Mouse (Mus musculus): ENCODE data around the gene Slc7a1. TPM values are rescaled to one million over a fixed set of nuclear protein-coding genes. Genes with fewer than 3 reads are reported as not detected.

The Slc7a1 gene
- polyA plus RNA-seq, 1 experiment from 2014 or later = 43.8 TPM

- no peaks in the 10 kb centered on the region for H3K36me3 ChIP-seq (ENCODE audit: control insufficient read depth, insufficient read depth, low read length)
- H3K4me1 ChIP-seq (replicated peaks; ENCODE audit: control insufficient read depth, insufficient read depth, low read length) = no peaks in the 10 kb centered on the region
- no peak overlapping the region for H3K4me2 ChIP-seq (ENCODE audit: low read length)
- WGBS = 94% methylated on average over 9 of the region's 9 CpGs
- no peak overlapping the region for H3K9ac ChIP-seq (ENCODE audit: low read length)
- no peaks in the 10 kb centered on the region for H3K27me3 ChIP-seq (replicated peaks; ENCODE audit: control insufficient read depth, insufficient read depth, low read length)
- H3K4me3 ChIP-seq (ENCODE audit: low read depth, low read length) = no peak overlapping the region
- ATAC-seq (replicated peaks; ENCODE audit: low FRiP score, low TSS enrichment, low read depth) = no peak
- no peak overlapping the region for H3K27ac ChIP-seq (ENCODE audit: low read depth)
- DNase-seq (ENCODE audit: low spot score) = no peak
- H3K9me3 ChIP-seq (ENCODE audit: control insufficient read depth, low read length) = no peaks in the 10 kb centered on the region
Observed at GRCm38 (mm10) chr5:148418436-148418835, 18.7 kb upstream of the Slc7a1 start.

- Histone ChIP-seq H3K4me2 (ENCODE audit: low read length) (no peak overlapping the region), H3K36me3 (ENCODE audit: control insufficient read depth, insufficient read depth, low read length) (no peaks in the 10 kb centered on the region), H3K27ac (ENCODE audit: low read depth) (no peak overlapping the region), H3K9ac (ENCODE audit: low read length) (no peak overlapping the region), H3K27me3 (replicated peaks; ENCODE audit: control insufficient read depth, insufficient read depth, low read length) (no peaks in the 10 kb centered on the region), H3K9me3 (ENCODE audit: control insufficient read depth, low read length) (no peaks in the 10 kb centered on the region), H3K4me3 (ENCODE audit: low read depth, low read length) (no peak overlapping the region), H3K4me1 (replicated peaks; ENCODE audit: control insufficient read depth, insufficient read depth, low read length) (no peaks in the 10 kb centered on the region)
- WGBS = 95% methylated on average over 1 of the region's 1 CpGs
- DNase-seq (ENCODE audit: low spot score) = no peak
- ATAC-seq (replicated peaks; ENCODE audit: low FRiP score, low TSS enrichment, low read depth) = no peak
Observed at GRCm38 (mm10) chr5:148417756-148418155, 18.1 kb upstream of the Slc7a1 start.

GRCm38 (mm10) chr5:148416461-148416860 is 16.8 kb upstream of the Slc7a1 start:
- Histone ChIP-seq H3K27ac (ENCODE audit: low read depth) (no peak overlapping the region), H3K27me3 (replicated peaks; ENCODE audit: control insufficient read depth, insufficient read depth, low read length) (no peaks in the 10 kb centered on the region), H3K9ac (ENCODE audit: low read length) (no peak overlapping the region), H3K9me3 (ENCODE audit: control insufficient read depth, low read length) (no peaks in the 10 kb centered on the region), H3K36me3 (ENCODE audit: control insufficient read depth, insufficient read depth, low read length) (no peaks in the 10 kb centered on the region), H3K4me1 (replicated peaks; ENCODE audit: control insufficient read depth, insufficient read depth, low read length) (no peaks in the 10 kb centered on the region), H3K4me3 (ENCODE audit: low read depth, low read length) (no peak overlapping the region), H3K4me2 (ENCODE audit: low read length) (no peak overlapping the region)
- DNase-seq (ENCODE audit: low spot score) = no peak
- no peak for ATAC-seq (replicated peaks; ENCODE audit: low FRiP score, low TSS enrichment, low read depth)
- 64% methylated on average over 10 of the region's 10 CpGs for WGBS

GRCm38 (mm10) chr5:148414233-148414632 is 14.5 kb upstream of the Slc7a1 start:
- Histone ChIP-seq H3K4me3 (ENCODE audit: low read depth, low read length) (no peak overlapping the region), H3K27me3 (replicated peaks; ENCODE audit: control insufficient read depth, insufficient read depth, low read length) (no peaks in the 10 kb centered on the region), H3K4me2 (ENCODE audit: low read length) (no peak overlapping the region), H3K9me3 (ENCODE audit: control insufficient read depth, low read length) (no peaks in the 10 kb centered on the region), H3K36me3 (ENCODE audit: control insufficient read depth, insufficient read depth, low read length) (no peaks in the 10 kb centered on the region), H3K4me1 (replicated peaks; ENCODE audit: control insufficient read depth, insufficient read depth, low read length) (no peaks in the 10 kb centered on the region), H3K9ac (ENCODE audit: low read length) (no peak overlapping the region), H3K27ac (ENCODE audit: low read depth) (no peak overlapping the region)
- ATAC-seq (replicated peaks; ENCODE audit: low FRiP score, low TSS enrichment, low read depth) (no peak), DNase-seq (ENCODE audit: low spot score) (no peak)
- 50% methylated on average over 7 of the region's 7 CpGs for whole genome bisulfite sequencing

- DNase-seq (ENCODE audit: low spot score) (no peak), ATAC-seq (replicated peaks; ENCODE audit: low FRiP score, low TSS enrichment, low read depth) (no peak)
- H3K27me3 ChIP-seq (replicated peaks; ENCODE audit: control insufficient read depth, insufficient read depth, low read length) = no peaks in the 10 kb centered on the region
- no peak overlapping the region for H3K4me3 ChIP-seq (ENCODE audit: low read depth, low read length)
- no peaks in the 10 kb centered on the region for H3K36me3 ChIP-seq (ENCODE audit: control insufficient read depth, insufficient read depth, low read length)
- no peak overlapping the region for H3K9ac ChIP-seq (ENCODE audit: low read length)
- no peak overlapping the region for H3K4me2 ChIP-seq (ENCODE audit: low read length)
- 94% methylated on average over 4 of the region's 4 CpGs for WGBS
- no peak overlapping the region for H3K27ac ChIP-seq (ENCODE audit: low read depth)
- H3K9me3 ChIP-seq (ENCODE audit: control insufficient read depth, low read length) = no peaks in the 10 kb centered on the region
- no peaks in the 10 kb centered on the region for H3K4me1 ChIP-seq (replicated peaks; ENCODE audit: control insufficient read depth, insufficient read depth, low read length)
Observed at GRCm38 (mm10) chr5:148412504-148412903, 12.8 kb upstream of the Slc7a1 start.

GRCm38 (mm10) chr5:148409465-148409864 is 9.8 kb upstream of the Slc7a1 start:
- Histone ChIP-seq H3K9ac (ENCODE audit: low read length) (no peak overlapping the region), H3K27ac (ENCODE audit: low read depth) (no peak overlapping the region), H3K9me3 (ENCODE audit: control insufficient read depth, low read length) (no peaks in the 10 kb centered on the region), H3K4me1 (replicated peaks; ENCODE audit: control insufficient read depth, insufficient read depth, low read length) (no peaks in the 10 kb centered on the region), H3K4me3 (ENCODE audit: low read depth, low read length) (no peak overlapping the region), H3K27me3 (replicated peaks; ENCODE audit: control insufficient read depth, insufficient read depth, low read length) (no peaks in the 10 kb centered on the region), H3K36me3 (ENCODE audit: control insufficient read depth, insufficient read depth, low read length) (no peaks in the 10 kb centered on the region), H3K4me2 (ENCODE audit: low read length) (no peak overlapping the region)
- DNase-seq (ENCODE audit: low spot score) (no peak), ATAC-seq (replicated peaks; ENCODE audit: low FRiP score, low TSS enrichment, low read depth) (no peak)
- 79% methylated on average over 8 of the region's 8 CpGs for WGBS

GRCm38 (mm10) chr5:148406913-148407312 is 7.2 kb upstream of the Slc7a1 start:
- Histone ChIP-seq H3K4me3 (ENCODE audit: low read depth, low read length) (no peak overlapping the region), H3K4me1 (replicated peaks; ENCODE audit: control insufficient read depth, insufficient read depth, low read length) (no peaks in the 10 kb centered on the region), H3K27ac (ENCODE audit: low read depth) (no peak overlapping the region), H3K4me2 (ENCODE audit: low read length) (no peak overlapping the region), H3K9ac (ENCODE audit: low read length) (no peak overlapping the region), H3K36me3 (ENCODE audit: control insufficient read depth, insufficient read depth, low read length) (no peaks in the 10 kb centered on the region), H3K9me3 (ENCODE audit: control insufficient read depth, low read length) (no peaks in the 10 kb centered on the region), H3K27me3 (replicated peaks; ENCODE audit: control insufficient read depth, insufficient read depth, low read length) (no peaks in the 10 kb centered on the region)
- no peak for DNase-seq (ENCODE audit: low spot score)
- no peak for ATAC-seq (replicated peaks; ENCODE audit: low FRiP score, low TSS enrichment, low read depth)
- WGBS = 92% methylated on average over 2 of the region's 2 CpGs

- 93% methylated on average over 7 of the region's 7 CpGs for WGBS
Observed at GRCm38 (mm10) chr5:148404548-148404947, 4.8 kb upstream of the Slc7a1 start.

GRCm38 (mm10) chr5:148402641-148403040 is 2.9 kb upstream of the Slc7a1 start:
- H3K9me3 ChIP-seq (ENCODE audit: control insufficient read depth, low read length) = no peaks in the 10 kb centered on the region
- H3K27me3 ChIP-seq (replicated peaks; ENCODE audit: control insufficient read depth, insufficient read depth, low read length) = no peaks in the 10 kb centered on the region
- H3K36me3 ChIP-seq (ENCODE audit: control insufficient read depth, insufficient read depth, low read length) = no peaks in the 10 kb centered on the region
- WGBS = 63% methylated on average over 4 of the region's 4 CpGs
- no peak overlapping the region for H3K4me2 ChIP-seq (ENCODE audit: low read length)
- H3K27ac ChIP-seq (ENCODE audit: low read depth) = no peak overlapping the region
- H3K4me3 ChIP-seq (ENCODE audit: low read depth, low read length) = no peak overlapping the region
- H3K9ac ChIP-seq (ENCODE audit: low read length) = no peak overlapping the region
- H3K4me1 ChIP-seq (replicated peaks; ENCODE audit: control insufficient read depth, insufficient read depth, low read length) = peaks cover 6% of the 10 kb centered on the region; the same call in 1 of the 2 replicates
- no peak for ATAC-seq (replicated peaks; ENCODE audit: low FRiP score, low TSS enrichment, low read depth)
- DNase-seq (ENCODE audit: low spot score) = no peak

More at GRCm38 (mm10) chr5:148404548-148404947, 4.8 kb upstream of the Slc7a1 start:
- H3K4me2 ChIP-seq (ENCODE audit: low read length) = no peak overlapping the region
- H3K4me3 ChIP-seq (ENCODE audit: low read depth, low read length) = no peak overlapping the region
- H3K36me3 ChIP-seq (ENCODE audit: control insufficient read depth, insufficient read depth, low read length) = no peaks in the 10 kb centered on the region
- no peaks in the 10 kb centered on the region for H3K9me3 ChIP-seq (ENCODE audit: control insufficient read depth, low read length)
- ATAC-seq (replicated peaks; ENCODE audit: low FRiP score, low TSS enrichment, low read depth) (no peak), DNase-seq (ENCODE audit: low spot score) (no peak)
- no peaks in the 10 kb centered on the region for H3K27me3 ChIP-seq (replicated peaks; ENCODE audit: control insufficient read depth, insufficient read depth, low read length)
- no peak overlapping the region for H3K27ac ChIP-seq (ENCODE audit: low read depth)
- no peak overlapping the region for H3K9ac ChIP-seq (ENCODE audit: low read length)
- H3K4me1 ChIP-seq (replicated peaks; ENCODE audit: control insufficient read depth, insufficient read depth, low read length) = no peaks in the 10 kb centered on the region

All from intestine, embryonic 14.5 days (tissue).